Mouse (Mus musculus) forebrain, embryonic 11.5 days (tissue): ENCODE results near the gene Plk5. TPM values are rescaled to one million over a fixed set of nuclear protein-coding genes. Genes with fewer than 3 reads are reported as not detected.

Source experiments
- ATAC-seq: fragments of 200-750 bp; cut with Nextera tagmentation; replicated peaks from 2 replicates; pipeline ENCODE4 v1.8.0; 2017; ENCODE audit warnings: moderate TSS enrichment; ENCODE audit not compliant: low FRiP score
- DNase-seq: peaks from one replicate; pipeline ENCODE4 v3.0.0-alpha.2; 2017; ENCODE audit warnings: low spot score
- H3K27ac ChIP-seq: fragments of 300-500 bp; sonication (generic); 2 replicates; pipeline ENCODE4 v1.5.1; 2014; ENCODE audit warnings: low read depth, low read length
- H3K27me3 ChIP-seq: fragments of 300-500 bp; sonication (generic); 2 replicates; pipeline ENCODE4 v1.6.1; 2014; ENCODE audit warnings: mild to moderate bottlenecking, low read length, mixed read lengths; ENCODE audit not compliant: control insufficient read depth, insufficient read depth
- H3K36me3 ChIP-seq: fragments of 300-500 bp; sonication (generic); 2 replicates; pipeline ENCODE4 v1.6.1; 2014; ENCODE audit warnings: mild to moderate bottlenecking, low read length, moderate library complexity, mixed read lengths; ENCODE audit not compliant: control insufficient read depth, insufficient read depth
- H3K4me1 ChIP-seq: fragments of 300-500 bp; sonication (generic); replicated peaks from 2 replicates; pipeline ENCODE4 v1.6.1; 2014; ENCODE audit warnings: low read length, mixed read lengths; ENCODE audit not compliant: control insufficient read depth, insufficient read depth
- H3K4me2 ChIP-seq: fragments of 300-500 bp; sonication (generic); 2 replicates; pipeline ENCODE4 v1.6.1; 2014; ENCODE audit warnings: low read depth, mild to moderate bottlenecking, low read length, moderate library complexity, mixed read lengths; ENCODE audit not compliant: severe bottlenecking
- H3K4me3 ChIP-seq: fragments of 300-500 bp; sonication (generic); 2 replicates; pipeline ENCODE4 v1.5.1; 2014; ENCODE audit warnings: low read depth, low read length
- H3K9ac ChIP-seq: fragments of 300-500 bp; sonication (generic); 2 replicates; pipeline ENCODE4 v1.6.1; 2014; ENCODE audit warnings: low read length
- H3K9me3 ChIP-seq: fragments of 300-500 bp; sonication (generic); 2 replicates; pipeline ENCODE4 v1.6.1; 2016; ENCODE audit warnings: low read length, mixed read lengths; ENCODE audit not compliant: control insufficient read depth
- WGBS: fragments of 180-500 bp; shearing (Covaris S2); extraction: QIAGEN DNeasy Blood & Tissue Kit; methylation state at CpG from one replicate; pipeline ENCODE4 v1.1.7; 2014; 5-methylcytosine and 5-hydroxymethylcytosine counted together
- microRNA-seq: library from miRNA; unstranded; fragments of <30 nt; microRNA quantifications from one replicate; pipeline ENCODE4, GENCODE M21; 2016; ENCODE audit not compliant: insufficient number of aligned reads
- polyA plus RNA-seq: library from polyadenylated mRNA; unstranded; fragments of >200 nt; fragmentation: Nextera tagmentation; extraction: Ambion mirVana; gene quantifications from 2 replicates; pipeline ENCODE4 v1.2.1, GENCODE M21; 2014

Gene Plk5
- polyA plus RNA-seq, 1 experiment from 2014 or later = 0.36 TPM

DNA sequence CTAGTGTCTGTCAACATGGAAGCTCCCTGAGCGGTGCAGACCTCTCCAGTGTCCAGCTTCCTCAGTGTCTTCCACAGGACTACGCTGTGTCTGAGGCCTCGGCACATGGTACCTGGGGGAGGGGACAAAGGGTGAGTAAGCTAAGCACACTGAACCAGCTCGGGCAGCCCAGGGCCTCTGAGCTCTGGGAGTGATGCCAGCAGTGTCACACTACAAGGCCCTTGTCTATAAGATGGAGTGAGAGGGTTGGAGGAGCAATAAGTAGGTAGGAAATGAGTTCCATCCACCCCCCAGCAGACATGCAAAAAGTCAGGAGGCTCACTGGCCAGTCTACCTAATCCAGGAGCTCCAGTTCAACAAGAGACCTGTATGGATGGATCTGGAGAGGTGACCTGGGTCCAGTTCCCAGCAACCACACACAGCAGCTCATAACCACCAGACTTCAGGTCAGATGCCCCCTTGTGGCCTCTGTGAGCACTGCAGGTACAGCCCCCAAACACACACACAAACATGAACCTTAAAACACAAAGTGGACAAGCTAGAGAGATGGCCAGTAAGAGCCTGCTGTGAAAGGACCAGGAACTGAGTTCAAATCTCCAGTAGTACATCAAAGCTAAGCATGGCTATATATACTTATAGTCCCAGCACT lies 46.9 kb downstream of the Plk5 start:
- WGBS = 91% methylated on average over 4 of the region's 4 CpGs
- Histone ChIP-seq H3K27ac (no peak overlapping the region), H3K9ac (no peak overlapping the region), H3K4me3 (no peak overlapping the region), H3K36me3 (peaks cover 8% of the 10 kb centered on the region), H3K4me2 (no peak overlapping the region), H3K27me3 (no peaks in the 10 kb centered on the region), H3K4me1 (peaks cover 22% of the 10 kb centered on the region), H3K9me3 (peaks cover 3% of the 10 kb centered on the region; the same call in 1 of the 2 replicates)
- DNase-seq (peak; percentile 74), ATAC-seq (no peak)

DNA sequence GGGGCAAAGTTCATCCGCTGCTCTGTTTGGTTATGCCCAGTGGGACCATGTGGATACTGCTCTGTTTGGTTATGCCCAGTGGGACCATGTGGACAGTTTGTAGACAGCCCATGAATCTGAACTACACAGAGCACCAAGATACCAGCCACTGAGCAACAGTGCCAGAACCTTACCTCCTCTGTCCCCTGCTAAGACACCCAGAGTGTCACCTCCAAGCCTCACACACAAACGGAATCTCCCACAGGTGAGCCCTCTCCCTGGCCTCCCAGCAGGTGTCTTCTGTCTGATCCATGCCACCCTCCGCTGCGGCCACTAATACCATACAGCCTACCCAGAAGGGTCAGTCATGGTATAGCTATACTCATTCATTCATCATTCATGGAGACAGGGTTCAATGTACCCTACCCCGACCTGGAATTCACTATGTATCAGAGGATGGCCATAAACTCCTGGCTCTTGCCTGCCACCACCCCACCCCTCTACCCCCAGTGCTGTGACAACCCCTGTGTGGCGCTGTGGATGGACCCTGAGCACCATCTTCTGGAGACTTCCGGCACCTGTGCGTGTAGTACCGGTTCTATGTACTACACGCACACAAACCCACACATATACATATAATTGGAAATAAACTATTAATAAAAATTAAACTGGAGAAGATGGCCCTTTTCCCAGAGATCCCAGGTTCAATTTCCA lies 49.4 kb downstream of the Plk5 start:
- no peak for DNase-seq
- peaks cover 8% of the 10 kb centered on the region for H3K36me3 ChIP-seq
- peak overlapping the region; percentile 84 for H3K9ac ChIP-seq
- peak overlapping the region; percentile 81 for H3K4me3 ChIP-seq
- H3K9me3 ChIP-seq = peaks cover 3% of the 10 kb centered on the region; the same call in 1 of the 2 replicates
- no peak overlapping the region for H3K27ac ChIP-seq
- H3K4me2 ChIP-seq = peak overlapping the region; percentile 65
- WGBS = 56% methylated on average over 10 of the region's 10 CpGs
- H3K27me3 ChIP-seq = no peaks in the 10 kb centered on the region
- peaks cover 17% of the 10 kb centered on the region for H3K4me1 ChIP-seq
- ATAC-seq = no peak

DNA sequence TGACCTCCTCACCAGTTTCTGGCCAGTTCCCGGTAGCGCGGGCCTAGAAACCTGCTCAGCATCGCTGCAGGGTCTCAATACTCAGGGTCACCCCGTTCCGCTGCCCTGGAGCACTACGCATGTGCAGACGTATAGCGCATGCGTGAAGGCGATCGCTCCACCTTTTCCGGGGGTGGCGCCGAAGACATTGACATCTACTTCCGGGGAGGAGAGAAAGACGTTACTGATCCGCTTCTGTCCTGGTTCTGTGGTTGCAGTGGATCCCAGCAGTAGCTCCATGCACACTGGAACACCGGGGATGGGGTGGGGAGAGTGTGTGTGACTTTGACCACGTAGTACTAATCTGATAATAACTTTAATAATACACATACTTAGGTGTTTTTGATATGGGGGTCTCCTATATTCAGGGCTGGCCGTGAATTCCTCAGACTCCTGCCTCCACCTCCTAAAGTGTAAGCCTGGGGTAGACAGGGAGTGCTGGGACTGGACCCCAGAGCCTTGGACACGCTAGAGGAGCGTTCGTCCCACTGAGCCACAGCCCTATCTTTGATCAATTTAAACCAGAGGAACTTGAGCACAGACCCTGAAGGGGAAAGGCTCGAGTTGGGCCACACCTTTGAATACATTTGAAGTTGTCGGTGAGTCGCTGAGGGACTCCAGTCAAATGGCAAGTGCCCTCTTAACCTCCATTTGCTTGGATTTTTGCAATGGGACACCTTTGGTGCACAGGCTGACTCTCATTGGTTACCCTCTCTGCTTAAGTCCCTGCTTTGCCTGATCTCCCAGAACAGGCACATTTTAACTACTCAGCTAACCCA lies 50.6 kb downstream of the Plk5 start, which contains the start of gene Uqcr11:
Uqcr11 (minus strand) TSS at position 147 of the 818 bp plus-strand sequence.
- Histone ChIP-seq H3K4me1 (peaks cover 15% of the 10 kb centered on the region), H3K36me3 (peaks cover 12% of the 10 kb centered on the region), H3K4me2 (peak within 1 kb of the TSS; percentile 65), H3K9ac (peak within 1 kb of the TSS; percentile 84), H3K4me3 (peak within 1 kb of the TSS; percentile 81), H3K9me3 (peaks cover 3% of the 10 kb centered on the region; the same call in 1 of the 2 replicates), H3K27ac (peak within 1 kb of the TSS; percentile 64; the same call in 1 of the 2 replicates), H3K27me3 (no peaks in the 10 kb centered on the region)
- WGBS = 2% methylated on average over 27 of the region's 27 CpGs
- DNase-seq (peak; percentile 93), ATAC-seq (peak; percentile 72)

DNA sequence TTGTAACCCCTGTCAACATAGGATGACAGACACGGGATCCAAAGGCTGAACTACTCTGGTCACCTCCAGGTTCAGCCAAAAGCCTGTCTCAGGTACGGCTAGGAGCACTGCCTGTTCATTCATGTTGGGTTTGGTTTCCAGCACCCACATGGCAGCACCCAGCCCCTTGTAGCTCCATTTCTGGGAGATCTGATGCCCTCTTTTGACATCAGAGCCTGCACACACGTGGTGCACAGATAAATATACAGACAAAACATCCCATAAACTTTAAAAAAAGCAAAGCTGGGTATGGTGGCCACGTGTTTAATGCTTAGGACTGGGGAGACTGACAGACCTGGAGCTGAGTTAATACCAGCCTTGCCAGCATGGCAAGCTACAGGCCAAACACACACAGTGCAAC lies 51.7 kb downstream of the Plk5 start:
- Histone ChIP-seq H3K9me3 (peaks cover 3% of the 10 kb centered on the region; the same call in 1 of the 2 replicates), H3K4me2 (no peak overlapping the region), H3K4me3 (no peak overlapping the region), H3K9ac (no peak overlapping the region), H3K27me3 (no peaks in the 10 kb centered on the region), H3K4me1 (peaks cover 15% of the 10 kb centered on the region), H3K27ac (no peak overlapping the region), H3K36me3 (peaks cover 20% of the 10 kb centered on the region)
- 54% methylated on average over 4 of the region's 4 CpGs for WGBS
- ATAC-seq (no peak), DNase-seq (no peak)

DNA sequence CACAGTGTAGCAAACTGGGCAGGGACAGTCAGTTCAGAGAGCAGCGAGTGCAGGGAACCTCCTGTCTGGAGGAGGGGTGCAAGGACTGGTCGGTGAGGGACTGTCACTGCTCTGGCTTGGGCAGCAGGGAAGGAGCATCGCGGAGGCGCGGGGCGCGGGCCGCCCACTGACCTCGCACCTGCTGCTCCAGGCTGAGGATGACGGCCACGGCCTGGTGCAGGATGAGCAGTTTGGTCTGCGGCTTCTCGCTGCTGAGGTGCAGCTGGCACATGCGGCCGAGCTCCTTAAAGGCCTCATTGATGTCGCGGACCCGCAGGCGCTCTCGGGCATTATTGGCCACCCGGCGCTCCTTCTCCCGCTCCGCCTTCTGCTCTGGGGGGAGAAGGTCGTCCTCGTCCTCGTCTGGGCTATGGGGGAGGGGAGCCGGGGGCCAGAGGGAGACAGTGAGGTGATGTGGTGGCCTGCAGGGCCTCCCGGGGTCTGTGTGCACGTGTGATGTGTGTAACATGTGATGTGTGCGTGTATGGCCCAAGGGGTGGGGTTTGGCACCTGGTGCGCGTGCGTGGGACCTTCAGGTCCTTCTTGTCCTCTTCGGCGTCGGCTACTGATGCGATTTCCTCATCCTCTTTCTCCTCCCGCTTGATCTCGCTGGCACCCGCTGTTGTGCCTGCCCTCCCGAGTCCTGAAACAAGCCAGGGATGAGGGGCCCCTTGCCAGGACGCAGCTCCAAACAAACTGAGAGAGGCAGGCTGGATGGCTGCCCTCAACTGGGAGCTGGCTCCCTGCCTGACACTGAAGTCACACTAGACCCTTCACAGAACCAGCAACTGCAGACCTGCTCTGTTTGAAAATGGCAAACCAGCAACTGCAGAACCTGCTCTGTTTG lies 56.6 kb downstream of the Plk5 start:
- no peak for DNase-seq
- no peak overlapping the region for H3K4me3 ChIP-seq
- no peaks in the 10 kb centered on the region for H3K9me3 ChIP-seq
- no peak overlapping the region for H3K27ac ChIP-seq
- H3K9ac ChIP-seq = no peak overlapping the region
- H3K4me2 ChIP-seq = no peak overlapping the region
- no peaks in the 10 kb centered on the region for H3K27me3 ChIP-seq
- no peak for ATAC-seq
- WGBS = 90% methylated on average over 44 of the region's 44 CpGs
- peaks cover 41% of the 10 kb centered on the region for H3K36me3 ChIP-seq
- H3K4me1 ChIP-seq = no peaks in the 10 kb centered on the region; the same call in 1 of the 2 replicates

Small RNA genes within 50 kb of the gene (microRNA-seq; reads per million reads assigned to microRNA genes)
- gene Gm22721 = not detected

Other genes with a start within 250 kb of the Plk5 start
- gene Stk11, start 240.7 kb upstream of the Plk5 start, polyA plus RNA-seq = 26.5 and 31.6 TPM in 2 replicates
- gene Atp5d, start 217.8 kb upstream of the Plk5 start, polyA plus RNA-seq = 401 and 414 TPM in 2 replicates
- gene Cbarp, start 215.6 kb upstream of the Plk5 start, polyA plus RNA-seq = 10.4 and 15.0 TPM in 2 replicates
- 58.3 and 66.4 TPM in 2 replicates for gene Midn, start 208.2 kb upstream of the Plk5 start, polyA plus RNA-seq
- 82.0 and 83.4 TPM in 2 replicates for gene Cirbp, start 190.5 kb upstream of the Plk5 start, polyA plus RNA-seq
- 6.4 and 8.3 TPM in 2 replicates for gene 1600002K03Rik, start 183.5 kb upstream of the Plk5 start, polyA plus RNA-seq
- 48.8 and 50.7 TPM in 2 replicates for gene Efna2, start 177.0 kb upstream of the Plk5 start, polyA plus RNA-seq
- gene Mum1, start 130.0 kb upstream of the Plk5 start, polyA plus RNA-seq = 75.6 and 79.4 TPM in 2 replicates
- 219 and 265 TPM in 2 replicates for gene Ndufs7, start 107.3 kb upstream of the Plk5 start, polyA plus RNA-seq
- 20.4 and 24.1 TPM in 2 replicates for gene Gamt, start 95.4 kb upstream of the Plk5 start, polyA plus RNA-seq
- 53.2 and 55.4 TPM in 2 replicates for gene Dazap1, start 95.0 kb upstream of the Plk5 start, polyA plus RNA-seq
- gene Rps15, start 64.0 kb upstream of the Plk5 start, polyA plus RNA-seq = 858 and 895 TPM in 2 replicates
- gene Apc2, start 60.5 kb upstream of the Plk5 start, polyA plus RNA-seq = 75.5 and 77.7 TPM in 2 replicates
- gene 2310011J03Rik, start 35.9 kb upstream of the Plk5 start, polyA plus RNA-seq = 39.7 and 45.2 TPM in 2 replicates
- 3.8 and 4.5 TPM in 2 replicates for gene Pcsk4, start 27.0 kb upstream of the Plk5 start, polyA plus RNA-seq
- gene Reep6, start 26.5 kb upstream of the Plk5 start, polyA plus RNA-seq = 7.0 and 8.0 TPM in 2 replicates
- 0.51 and 0.76 TPM in 2 replicates for gene Adamtsl5, start 8.0 kb upstream of the Plk5 start, polyA plus RNA-seq
- gene Mex3d, start 31.2 kb downstream of the Plk5 start, polyA plus RNA-seq = 13.3 and 15.9 TPM in 2 replicates
- gene Mbd3, start 43.1 kb downstream of the Plk5 start, polyA plus RNA-seq = 276 and 322 TPM in 2 replicates
- gene Uqcr11, start 50.4 kb downstream of the Plk5 start, polyA plus RNA-seq = 430 and 504 TPM in 2 replicates
- 237 and 256 TPM in 2 replicates for gene Tcf3, start 77.2 kb downstream of the Plk5 start, polyA plus RNA-seq
- gene Onecut3, start 138.4 kb downstream of the Plk5 start, polyA plus RNA-seq = 0.49 and 0.53 TPM in 2 replicates
- 0.35 and 0.59 TPM in 2 replicates for gene Atp8b3, start 182.7 kb downstream of the Plk5 start, polyA plus RNA-seq
- 34.9 and 37.1 TPM in 2 replicates for gene Rexo1, start 205.1 kb downstream of the Plk5 start, polyA plus RNA-seq
- 5.9 and 7.7 TPM in 2 replicates for gene Klf16, start 220.9 kb downstream of the Plk5 start, polyA plus RNA-seq
- gene Abhd17a, start 233.9 kb downstream of the Plk5 start, polyA plus RNA-seq = 94.6 and 121 TPM in 2 replicates
- 67.7 and 78.5 TPM in 2 replicates for gene Scamp4, start 246.4 kb downstream of the Plk5 start, polyA plus RNA-seq
- gene Adat3, start 246.4 kb downstream of the Plk5 start, polyA plus RNA-seq = 7.6 and 9.5 TPM in 2 replicates
- gene Gm49322, start 249.6 kb downstream of the Plk5 start, polyA plus RNA-seq = 3.6 and 4.7 TPM in 2 replicates